Mouse (Mus musculus): ENCODE data around the gene Retn.

Retn gene

DNA sequence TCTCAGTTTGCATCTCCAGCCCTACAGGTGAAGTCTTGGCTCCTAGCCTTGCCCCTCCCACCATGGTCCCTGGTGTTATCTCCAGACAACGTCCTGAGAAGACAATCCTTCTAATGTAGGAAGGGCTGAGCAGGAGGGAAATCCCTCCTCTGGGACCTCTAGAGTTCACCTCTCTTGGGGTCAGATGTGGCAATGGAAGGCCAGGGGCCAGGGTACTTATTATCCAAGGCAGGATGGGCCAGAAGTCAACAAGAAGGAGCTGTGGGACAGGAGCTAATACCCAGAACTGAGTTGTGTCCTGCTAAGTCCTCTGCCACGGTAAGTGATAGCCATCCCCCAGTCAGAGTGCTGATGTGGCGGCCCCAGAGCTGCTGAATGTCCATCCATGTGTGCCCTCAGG is at the start of gene Retn:
Gene Retn (plus strand): TSS at position 245 of the 400 bp plus-strand sequence.
- Histone ChIP-seq H3K4me1 (replicated peaks; ENCODE audit: low read depth, low read length) (peaks cover 34% of the 10 kb centered on the region), H3K27me3 (ENCODE audit: insufficient read depth, low read length) (no peaks in the 10 kb centered on the region), H3K9me3 (ENCODE audit: low read length) (no peaks in the 10 kb centered on the region), H3K4me3 (replicated peaks; ENCODE audit: low read length) (no peak within 1 kb of the TSS), H3K36me3 (ENCODE audit: insufficient read depth, low read length) (no peaks in the 10 kb centered on the region)
- TF ChIP-seq NANOG (IDR thresholded peaks at IDR 0.05; ENCODE audit: borderline replicate concordance, low read length) (no peak), POU5F1 (IDR thresholded peaks at IDR 0.05; ENCODE audit: borderline replicate concordance, low read length) (no peak), CTCF (conservative IDR thresholded peaks at IDR 0.05; ENCODE audit: low read length) (no peak)

DNA sequence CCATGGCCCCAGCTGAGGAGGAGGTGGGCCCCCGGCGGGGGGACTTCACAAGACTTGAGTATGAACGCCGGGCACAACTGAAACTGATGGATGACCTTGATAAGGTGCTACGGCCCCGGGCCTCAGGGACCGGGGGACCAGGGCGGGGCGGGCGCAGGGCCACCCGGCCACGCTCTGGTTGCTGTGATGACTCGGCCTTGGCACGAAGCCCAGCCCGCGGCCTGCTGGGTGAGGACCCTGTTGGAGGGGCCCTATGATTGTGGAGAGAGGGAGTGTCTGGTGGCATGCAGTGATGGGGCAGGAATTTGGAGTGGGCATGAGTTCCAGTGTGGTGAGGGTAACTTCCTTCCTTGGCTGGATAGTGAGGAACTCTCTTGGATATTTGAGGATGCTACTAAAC is 49.0 kb upstream of the Retn start:
- H3K9me3 ChIP-seq (ENCODE audit: low read length) = no peaks in the 10 kb centered on the region
- H3K36me3 ChIP-seq (ENCODE audit: insufficient read depth, low read length) = peaks cover 100% of the 10 kb centered on the region
- H3K27me3 ChIP-seq (ENCODE audit: insufficient read depth, low read length) = no peaks in the 10 kb centered on the region
- TF ChIP-seq CTCF (conservative IDR thresholded peaks at IDR 0.05; ENCODE audit: low read length) (no peak), POU5F1 (IDR thresholded peaks at IDR 0.05; ENCODE audit: borderline replicate concordance, low read length) (no peak), NANOG (IDR thresholded peaks at IDR 0.05; ENCODE audit: borderline replicate concordance, low read length) (no peak)
- H3K4me3 ChIP-seq (replicated peaks; ENCODE audit: low read length) = peak overlapping the region; percentile 68
- H3K4me1 ChIP-seq (replicated peaks; ENCODE audit: low read depth, low read length) = peaks cover 73% of the 10 kb centered on the region

DNA sequence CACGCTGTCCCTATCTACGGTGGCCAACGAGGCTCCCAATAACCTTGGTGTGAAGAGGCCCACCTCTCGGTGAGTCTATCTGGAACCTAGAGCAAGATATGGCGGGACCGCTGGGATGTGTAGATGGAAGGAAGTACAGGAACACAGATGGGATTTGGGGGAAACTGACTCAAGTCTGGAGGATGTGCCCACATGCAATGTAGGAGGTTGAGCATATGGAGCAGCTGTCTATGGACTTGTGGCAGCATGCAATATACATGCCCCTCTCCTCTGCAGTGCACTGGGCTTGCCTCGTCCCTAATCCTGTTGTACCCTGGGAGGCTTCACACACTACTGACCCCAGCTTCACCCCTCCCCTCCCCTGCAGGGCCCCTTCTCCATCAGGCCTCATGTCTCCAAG is 47.7 kb upstream of the Retn start:
- Histone ChIP-seq H3K4me3 (replicated peaks; ENCODE audit: low read length) (no peak overlapping the region), H3K27me3 (ENCODE audit: insufficient read depth, low read length) (no peaks in the 10 kb centered on the region), H3K4me1 (replicated peaks; ENCODE audit: low read depth, low read length) (peaks cover 75% of the 10 kb centered on the region), H3K9me3 (ENCODE audit: low read length) (no peaks in the 10 kb centered on the region), H3K36me3 (ENCODE audit: insufficient read depth, low read length) (peaks cover 100% of the 10 kb centered on the region)
- no peak for TF ChIP-seq CTCF (conservative IDR thresholded peaks at IDR 0.05; ENCODE audit: low read length)
- no peak for TF ChIP-seq NANOG (IDR thresholded peaks at IDR 0.05; ENCODE audit: borderline replicate concordance, low read length)
- no peak for TF ChIP-seq POU5F1 (IDR thresholded peaks at IDR 0.05; ENCODE audit: borderline replicate concordance, low read length)

DNA sequence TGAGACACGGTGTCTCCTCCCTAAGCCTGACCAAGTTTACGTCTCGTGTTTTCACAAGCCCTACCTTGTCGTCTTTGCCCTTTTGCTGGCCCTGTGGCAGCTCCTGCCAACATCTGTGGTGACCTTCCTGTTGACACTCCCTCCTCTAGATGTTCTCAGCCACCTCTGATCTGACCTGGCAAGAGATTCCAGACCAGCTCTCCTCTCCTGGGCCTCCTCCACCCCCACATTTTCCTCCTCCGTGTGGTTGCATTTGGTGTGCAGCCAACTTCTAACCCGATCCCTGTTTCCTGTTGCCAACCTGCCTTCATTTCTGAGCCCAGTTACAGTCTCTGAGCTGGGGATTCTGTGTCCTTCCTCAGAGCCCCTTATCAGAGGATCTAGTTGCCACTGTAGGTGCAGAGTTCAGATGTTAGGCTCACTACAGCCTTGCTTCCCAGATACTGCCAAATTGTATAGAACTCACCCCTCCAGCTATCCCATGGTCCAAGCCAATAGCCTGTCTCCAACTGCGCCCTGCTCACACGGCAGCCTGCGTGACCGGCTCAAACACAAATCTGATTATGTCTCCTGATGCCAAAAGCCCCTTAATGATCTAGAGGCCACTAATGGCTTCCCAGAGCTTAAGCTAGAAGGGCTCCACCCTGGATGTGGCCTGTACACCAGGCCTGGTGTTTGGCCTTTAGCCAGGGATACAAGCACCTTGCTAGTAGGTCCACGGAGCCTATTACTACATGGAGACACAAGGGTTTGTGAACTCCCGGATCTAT is 46.3 kb upstream of the Retn start:
- no peaks in the 10 kb centered on the region for H3K27me3 ChIP-seq (ENCODE audit: insufficient read depth, low read length)
- peaks cover 76% of the 10 kb centered on the region for H3K4me1 ChIP-seq (replicated peaks; ENCODE audit: low read depth, low read length)
- peaks cover 100% of the 10 kb centered on the region for H3K36me3 ChIP-seq (ENCODE audit: insufficient read depth, low read length)
- no peak overlapping the region for H3K4me3 ChIP-seq (replicated peaks; ENCODE audit: low read length)
- TF ChIP-seq NANOG (IDR thresholded peaks at IDR 0.05; ENCODE audit: borderline replicate concordance, low read length) = no peak
- no peaks in the 10 kb centered on the region for H3K9me3 ChIP-seq (ENCODE audit: low read length)

DNA sequence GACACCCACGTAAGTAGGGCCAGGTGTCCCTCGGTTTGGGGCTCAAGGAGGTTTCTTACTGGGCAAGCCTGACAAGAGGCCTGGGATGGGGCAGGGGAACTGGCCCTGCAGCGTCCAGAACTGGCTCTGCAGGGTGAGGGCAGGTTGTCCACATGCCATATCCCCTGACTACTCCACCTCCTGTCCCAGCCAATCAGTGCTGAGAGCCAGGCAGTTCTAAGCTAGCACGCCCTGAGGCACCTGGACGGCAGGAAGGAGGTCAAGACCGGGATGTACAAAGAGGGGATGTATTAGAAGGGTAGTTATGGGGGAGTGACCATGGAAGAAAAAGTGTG is 45.8 kb upstream of the Retn start:
- Histone ChIP-seq H3K9me3 (ENCODE audit: low read length) (no peaks in the 10 kb centered on the region), H3K36me3 (ENCODE audit: insufficient read depth, low read length) (peaks cover 100% of the 10 kb centered on the region), H3K27me3 (ENCODE audit: insufficient read depth, low read length) (no peaks in the 10 kb centered on the region), H3K4me1 (replicated peaks; ENCODE audit: low read depth, low read length) (peaks cover 80% of the 10 kb centered on the region), H3K4me3 (replicated peaks; ENCODE audit: low read length) (no peak overlapping the region)
- TF ChIP-seq NANOG (IDR thresholded peaks at IDR 0.05; ENCODE audit: borderline replicate concordance, low read length) (no peak), POU5F1 (IDR thresholded peaks at IDR 0.05; ENCODE audit: borderline replicate concordance, low read length) (no peak), CTCF (conservative IDR thresholded peaks at IDR 0.05; ENCODE audit: low read length) (no peak)

DNA sequence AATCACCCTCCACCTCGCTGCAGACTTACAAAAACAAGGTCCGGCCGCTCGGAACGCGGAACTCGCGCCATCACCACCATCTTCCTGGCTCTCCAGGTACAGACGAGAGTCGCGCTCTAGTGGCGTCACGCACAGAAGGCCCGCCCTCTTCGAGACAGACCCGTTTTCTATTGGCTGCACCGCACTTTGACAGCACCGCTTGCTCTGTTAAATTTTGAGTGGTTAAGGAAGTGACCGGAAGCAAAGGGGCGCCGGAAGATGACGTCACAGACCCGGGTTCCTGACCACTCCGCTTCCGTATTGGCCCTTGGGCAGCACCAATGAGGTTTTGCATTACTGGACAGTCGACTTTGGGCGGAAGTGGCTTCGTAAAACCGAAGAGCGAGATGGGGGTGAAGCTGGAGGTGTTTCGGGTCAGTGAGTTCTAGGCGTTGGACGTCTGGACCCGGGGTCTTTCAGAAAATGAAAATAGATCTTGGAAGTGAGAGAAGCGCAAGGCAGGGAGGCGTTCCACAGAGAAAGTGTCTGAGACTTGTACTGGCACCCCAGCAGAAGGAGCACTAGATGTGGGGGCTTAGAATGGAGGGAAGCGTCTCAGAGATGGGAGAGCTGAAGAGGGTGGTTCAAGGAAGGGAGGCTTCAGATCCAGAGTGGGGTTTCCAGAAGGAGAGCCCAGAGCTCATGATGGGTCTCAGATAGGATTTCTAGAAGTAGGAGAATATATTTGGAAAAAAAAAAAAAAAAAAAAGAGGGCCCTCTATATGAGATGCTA is 34.2 kb upstream of the Retn start, which contains the start of the genes Xab2 and Pet100:
Gene Xab2 (minus strand): TSS at position 118 of the 772 bp plus-strand sequence.
Gene Pet100 (plus strand): TSS at position 350 of the 772 bp plus-strand sequence.
- Histone ChIP-seq H3K4me1 (replicated peaks; ENCODE audit: low read depth, low read length) (peaks cover 32% of the 10 kb centered on the region), H3K36me3 (ENCODE audit: insufficient read depth, low read length) (peaks cover 48% of the 10 kb centered on the region), H3K27me3 (ENCODE audit: insufficient read depth, low read length) (no peaks in the 10 kb centered on the region), H3K9me3 (ENCODE audit: low read length) (no peaks in the 10 kb centered on the region), H3K4me3 (replicated peaks; ENCODE audit: low read length) (peak within 1 kb of the TSS; percentile 97)
- TF ChIP-seq CTCF (conservative IDR thresholded peaks at IDR 0.05; ENCODE audit: low read length) (no peak), POU5F1 (IDR thresholded peaks at IDR 0.05; ENCODE audit: borderline replicate concordance, low read length) (no peak), NANOG (IDR thresholded peaks at IDR 0.05; ENCODE audit: borderline replicate concordance, low read length) (no peak)

DNA sequence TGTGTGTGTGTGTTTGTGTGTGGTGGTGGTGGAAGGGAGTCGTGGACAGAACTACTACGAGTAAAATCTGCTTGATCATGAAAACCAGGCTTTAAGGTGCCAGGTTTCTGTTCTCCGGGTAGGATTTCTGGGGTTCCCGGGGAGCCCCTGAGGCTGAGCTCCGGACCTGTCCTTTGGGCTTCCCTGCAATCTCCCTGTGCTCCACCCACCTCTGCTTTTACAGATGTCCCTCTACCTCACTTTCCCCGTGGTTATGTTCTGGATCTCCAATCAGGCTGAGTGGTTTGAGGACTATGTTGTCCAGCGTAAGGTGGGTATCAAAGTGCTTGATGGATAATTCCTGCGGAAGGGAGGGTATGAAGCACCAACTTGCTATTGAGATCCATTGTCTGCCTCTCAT is 33.5 kb upstream of the Retn start:
- Histone ChIP-seq H3K9me3 (ENCODE audit: low read length) (no peaks in the 10 kb centered on the region), H3K4me1 (replicated peaks; ENCODE audit: low read depth, low read length) (peaks cover 32% of the 10 kb centered on the region), H3K27me3 (ENCODE audit: insufficient read depth, low read length) (no peaks in the 10 kb centered on the region), H3K4me3 (replicated peaks; ENCODE audit: low read length) (peak overlapping the region; percentile 97), H3K36me3 (ENCODE audit: insufficient read depth, low read length) (peaks cover 40% of the 10 kb centered on the region)
- no peak for TF ChIP-seq POU5F1 (IDR thresholded peaks at IDR 0.05; ENCODE audit: borderline replicate concordance, low read length)
- no peak for TF ChIP-seq NANOG (IDR thresholded peaks at IDR 0.05; ENCODE audit: borderline replicate concordance, low read length)
- TF ChIP-seq CTCF (conservative IDR thresholded peaks at IDR 0.05; ENCODE audit: low read length) = no peak

DNA sequence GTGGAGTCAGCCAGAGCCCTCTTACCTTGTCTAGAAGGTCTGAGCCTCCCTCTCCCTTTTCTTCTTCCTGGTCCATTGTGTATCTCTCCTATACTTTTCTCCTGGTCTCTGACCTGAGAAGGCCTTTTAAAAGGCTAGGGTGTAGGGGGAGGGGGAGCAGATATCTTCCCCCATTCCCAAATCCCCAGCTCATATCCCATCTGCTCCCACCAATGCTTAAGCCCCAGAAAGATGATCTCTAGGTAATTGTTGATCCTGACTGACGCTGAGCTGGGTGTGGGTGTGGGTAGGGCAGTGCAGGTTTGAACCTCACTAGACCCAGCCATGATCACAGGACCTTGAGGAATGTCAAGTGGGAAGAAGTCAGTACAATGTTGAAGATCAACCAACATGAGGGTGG is 30.1 kb upstream of the Retn start, which contains the start of gene Pcp2:
Gene Pcp2 (minus strand): TSS at position 101 of the 400 bp plus-strand sequence.
- peaks cover 11% of the 10 kb centered on the region for H3K4me1 ChIP-seq (replicated peaks; ENCODE audit: low read depth, low read length)
- H3K27me3 ChIP-seq (ENCODE audit: insufficient read depth, low read length) = peaks cover 19% of the 10 kb centered on the region
- H3K4me3 ChIP-seq (replicated peaks; ENCODE audit: low read length) = no peak within 1 kb of the TSS
- H3K36me3 ChIP-seq (ENCODE audit: insufficient read depth, low read length) = peaks cover 20% of the 10 kb centered on the region
- TF ChIP-seq POU5F1 (IDR thresholded peaks at IDR 0.05; ENCODE audit: borderline replicate concordance, low read length) (no peak), NANOG (IDR thresholded peaks at IDR 0.05; ENCODE audit: borderline replicate concordance, low read length) (no peak), CTCF (conservative IDR thresholded peaks at IDR 0.05; ENCODE audit: low read length) (no peak)
- no peaks in the 10 kb centered on the region for H3K9me3 ChIP-seq (ENCODE audit: low read length)

Data from E14TG2a.4 (cell line).